Mouse (Mus musculus) spleen, postnatal 10 days (tissue): ENCODE measurements around the gene Gm14435.
"Not testable (repeated sequence)": the region's sequence is repeated elsewhere in the genome, so short reads cannot be mapped to it uniquely, and the experiment has no call there.

ENCODE experiments used
- DNase-seq, 2 experiments: peaks; one replicate each; pipeline ENCODE4 v3.0.0; 2021 to 2022; ENCODE audit warnings: low spot score in 2 of 2

Gm14435 gene

GRCm38 (mm10) chr2:176423294-176423693 lies at the start of gene Gm14435:
Gm14435 (plus strand) TSS chr2:176423594.
- not testable (repeated sequence) for DNase-seq
